10 mouse cellular contexts compared by ENCODE assay signal in genomic region chr3:64332548-64332947, GRCm38 (mm10). TPM values are rescaled to one million over a fixed set of nuclear protein-coding genes. Genes with fewer than 3 reads are reported as not detected.
"Had no signal": no experiment of that assay in that cellular context is flagged by ENCODE, and none has a peak within 500 bp of the region (broad histone marks: within the 10 kb centered on the region; RNA-seq: fewer than 3 reads in every experiment).

No protein-coding gene starts in this region.

- DNase-seq: lung, adult 18-20 months; lung, embryonic 14.5 days; lung, postnatal 10 days; lung, postnatal 4 days; midbrain, embryonic 14.5 days; right cerebral cortex, postnatal 14 days; thymus, adult 2 months; thymus, postnatal 25 days had no signal

RNA-seq across cellular contexts. Expression of gene Vmn2r3, which starts 43.0 kb away (rescaled TPM):
- total RNA-seq: megakaryocyte, adult 5-6 weeks; megakaryocyte-erythroid progenitor cell, adult 5-6 weeks had no signal
